Mouse (Mus musculus) limb, embryonic 14.5 days (tissue): ENCODE data around the gene Dlg2. TPM values are rescaled to one million over a fixed set of nuclear protein-coding genes. Genes with fewer than 3 reads are reported as not detected.

Experiments used
- ATAC-seq: fragments of 200-750 bp; cut with Nextera tagmentation; 2 replicates; pipeline ENCODE4 v1.8.0; 2017; ENCODE audit warnings: low read depth, moderate number of reproducible peaks, moderate TSS enrichment; ENCODE audit not compliant: low FRiP score
- DNase-seq: peaks from one replicate; pipeline ENCODE4 v3.0.0-alpha.2; 2015; ENCODE audit warnings: low spot score
- H3K27ac ChIP-seq: fragments of 300-500 bp; sonication (generic); replicated peaks from 2 replicates; pipeline ENCODE4 v1.5.1; 2014; ENCODE audit warnings: low read depth, mild to moderate bottlenecking, low read length, moderate library complexity, mixed read lengths
- H3K27me3 ChIP-seq: fragments of 300-500 bp; sonication (generic); 2 replicates; pipeline ENCODE4 v1.6.1; 2014; ENCODE audit warnings: low read length, mixed read lengths; ENCODE audit not compliant: control insufficient read depth, insufficient read depth
- H3K36me3 ChIP-seq: fragments of 300-500 bp; sonication (generic); 2 replicates; pipeline ENCODE4 v1.6.1; 2014; ENCODE audit warnings: mild to moderate bottlenecking, low read length, moderate library complexity, mixed read lengths; ENCODE audit not compliant: control insufficient read depth, insufficient read depth
- H3K4me1 ChIP-seq: fragments of 300-500 bp; sonication (generic); 2 replicates; pipeline ENCODE4 v1.6.1; 2014; ENCODE audit warnings: antibody characterized with exemption, low read length, mixed read lengths; ENCODE audit not compliant: control insufficient read depth, insufficient read depth
- H3K4me2 ChIP-seq: fragments of 300-500 bp; sonication (generic); replicated peaks from 2 replicates; pipeline ENCODE4 v1.6.1; 2014; ENCODE audit warnings: low read depth, mild to moderate bottlenecking, low read length, moderate library complexity; ENCODE audit not compliant: severe bottlenecking
- H3K4me3 ChIP-seq: fragments of 300-500 bp; sonication (generic); replicated peaks from 2 replicates; pipeline ENCODE4 v1.5.1; 2014; ENCODE audit warnings: low read length
- H3K9ac ChIP-seq: fragments of 300-500 bp; sonication (generic); 2 replicates; pipeline ENCODE4 v1.6.1; 2014; ENCODE audit warnings: mild to moderate bottlenecking, low read depth, low read length, moderate library complexity; ENCODE audit not compliant: severe bottlenecking
- H3K9me3 ChIP-seq: fragments of 300-500 bp; sonication (generic); 2 replicates; pipeline ENCODE4 v1.6.1; 2016; ENCODE audit warnings: low read length; ENCODE audit not compliant: control insufficient read depth
- POLR2A ChIP-seq: fragments of 200-500 bp; IDR thresholded peaks from 2 replicates; pipeline ENCODE4 v1.8.0; 2012; ENCODE audit warnings: inconsistent platforms, mild to moderate bottlenecking, moderate library complexity, borderline replicate concordance; ENCODE audit not compliant: insufficient read depth, insufficient read length; ENCODE audit errors: extremely low read depth
- WGBS: fragments of 180-500 bp; shearing (Covaris S2); extraction: QIAGEN DNeasy Blood & Tissue Kit; methylation state at CpG from one replicate; pipeline ENCODE4 v1.1.7; 2014; 5-methylcytosine and 5-hydroxymethylcytosine counted together
- polyA plus RNA-seq, 2 experiments: library from polyadenylated mRNA; depleted of rRNA in 1 of 2; stranded (reverse) in 1 of 2; unstranded in 1 of 2; fragments of >200 nt; fragmentation: Nextera tagmentation in 1 of 2; extraction: Ambion mirVana in 1 of 2; gene quantifications; 2 replicates each; pipeline versions ENCODE4 v1.2.1 to v1.2.3; 2012 to 2014

Dlg2 gene
- polyA plus RNA-seq, 2 experiments: 4.6 to 7.3 TPM

DNA sequence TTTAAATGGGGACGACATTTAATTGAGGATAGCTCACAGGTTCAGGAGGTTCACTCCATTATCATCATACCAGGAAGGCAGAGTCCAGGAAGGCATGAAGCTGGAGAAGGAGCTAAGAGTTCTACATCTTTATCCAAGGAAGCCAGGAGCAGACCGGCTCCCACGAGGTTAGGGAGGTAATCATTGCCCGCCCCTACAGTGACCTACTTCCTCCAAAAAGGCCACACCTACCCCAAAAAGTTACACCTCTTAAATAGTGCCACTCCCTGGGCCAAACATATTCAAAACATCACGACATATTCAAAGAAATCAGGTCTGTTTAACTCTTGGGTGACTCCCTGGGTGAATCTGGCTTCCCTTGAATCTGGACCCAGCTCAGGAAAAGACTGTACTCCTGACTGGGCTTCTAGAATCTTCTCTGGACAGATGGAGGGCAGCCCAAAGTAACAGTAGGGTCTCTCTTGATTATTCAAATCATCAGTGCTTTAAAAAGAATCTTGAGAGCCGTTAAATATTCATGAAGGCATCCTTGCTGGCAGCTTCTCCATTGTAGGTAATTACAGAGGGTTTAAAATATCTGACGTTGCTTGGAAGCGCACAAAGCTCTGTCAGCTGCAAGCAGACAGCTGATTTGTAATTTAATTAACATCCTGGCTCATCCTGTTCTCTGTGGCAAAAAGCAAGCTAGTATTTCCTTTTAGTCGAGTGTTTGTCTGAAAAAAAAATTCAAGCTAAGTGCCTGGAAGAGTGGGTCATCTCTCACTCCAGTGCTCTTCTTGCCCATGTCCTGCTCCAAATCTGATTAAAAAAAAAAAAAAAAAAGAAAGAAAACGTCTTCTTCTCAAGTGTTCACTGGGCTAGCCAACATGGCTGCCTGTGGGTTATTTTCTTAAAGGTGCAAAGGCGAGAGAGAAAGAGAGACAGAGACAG, 966.2 kb downstream of the Dlg2 start:
- Histone ChIP-seq H3K27me3 (no peaks in the 10 kb centered on the region), H3K27ac (no peak overlapping the region), H3K4me3 (no peak overlapping the region), H3K4me2 (no peak overlapping the region), H3K9me3 (no peaks in the 10 kb centered on the region), H3K4me1 (no peaks in the 10 kb centered on the region), H3K36me3 (no peaks in the 10 kb centered on the region), H3K9ac (no peak overlapping the region)
- 69% methylated on average over 11 of the region's 11 CpGs for WGBS
- TF ChIP-seq POLR2A: no peak
- DNase-seq: no peak
- no peak for ATAC-seq

DNA sequence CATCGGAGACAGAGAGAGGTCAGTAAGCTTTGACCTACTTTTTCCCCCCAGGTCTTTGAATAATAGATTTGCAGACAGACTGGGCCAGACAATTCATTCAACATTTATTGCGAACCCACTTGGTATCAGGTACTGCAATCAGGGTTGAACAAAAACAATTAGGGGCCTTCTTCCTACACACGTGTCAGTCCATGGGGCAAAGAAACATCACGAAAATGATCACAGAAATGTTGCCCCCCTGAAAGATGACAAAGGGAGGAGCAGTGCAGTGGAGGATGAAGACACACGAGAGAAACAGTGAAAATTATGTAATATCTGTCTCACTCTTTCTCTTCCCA, 966.9 kb downstream of the Dlg2 start:
- no peak for TF ChIP-seq POLR2A
- no peaks in the 10 kb centered on the region for H3K36me3 ChIP-seq
- no peak for ATAC-seq

DNA sequence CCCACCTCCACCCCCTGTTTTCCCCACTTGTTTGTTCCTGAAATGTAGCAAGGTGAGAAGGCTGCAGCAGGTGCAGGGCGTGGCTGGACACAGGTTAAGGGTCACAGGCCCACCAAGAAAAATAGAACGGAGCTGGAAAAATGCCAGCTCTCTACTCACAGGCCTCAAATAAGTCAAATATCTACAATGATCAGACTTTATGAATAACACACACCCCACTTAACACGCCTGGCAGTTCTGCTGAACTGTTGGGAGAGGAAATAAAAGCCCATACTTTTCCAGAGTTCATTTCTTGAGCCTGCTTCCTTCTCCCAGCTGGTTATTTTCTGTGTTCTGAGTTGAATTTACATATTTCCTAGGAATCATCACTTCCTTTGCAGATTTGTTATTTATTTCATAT, 967.4 kb downstream of the Dlg2 start:
- 53% methylated on average over 3 of the region's 3 CpGs for WGBS

More for the DNA sequence above, 966.9 kb downstream of the Dlg2 start:
- no peaks in the 10 kb centered on the region for H3K4me1 ChIP-seq
- 80% methylated on average over 5 of the region's 5 CpGs for WGBS
- DNase-seq: no peak
- H3K9me3 ChIP-seq: no peaks in the 10 kb centered on the region
- no peaks in the 10 kb centered on the region for H3K27me3 ChIP-seq
- no peak overlapping the region for H3K4me2 ChIP-seq
- no peak overlapping the region for H3K27ac ChIP-seq
- H3K9ac ChIP-seq: no peak overlapping the region
- H3K4me3 ChIP-seq: no peak overlapping the region

DNA sequence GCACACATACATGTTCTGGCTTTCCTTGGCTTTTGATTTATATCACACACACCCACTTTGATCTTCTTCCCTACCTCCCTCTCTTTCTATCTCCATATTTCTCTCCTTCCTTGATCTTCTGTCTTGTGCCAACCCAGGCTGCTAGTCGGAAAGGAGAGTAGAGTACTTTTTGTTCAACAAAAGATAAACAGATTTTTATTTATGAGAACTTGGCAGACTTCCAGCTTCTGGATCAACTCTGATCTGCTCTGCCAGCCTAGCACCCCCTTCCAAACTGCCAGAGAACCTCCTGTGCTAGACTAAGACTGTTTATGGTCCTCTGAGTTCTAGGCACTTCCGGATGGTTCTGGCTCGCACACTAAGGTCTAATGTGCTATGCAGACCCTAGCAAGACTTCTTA, 968.3 kb downstream of the Dlg2 start:
- Histone ChIP-seq H3K27me3 (no peaks in the 10 kb centered on the region), H3K4me3 (no peak overlapping the region), H3K9me3 (no peaks in the 10 kb centered on the region), H3K4me2 (no peak overlapping the region), H3K36me3 (no peaks in the 10 kb centered on the region), H3K9ac (no peak overlapping the region), H3K27ac (no peak overlapping the region), H3K4me1 (no peaks in the 10 kb centered on the region)
- 59% methylated on average over 3 of the region's 3 CpGs for WGBS
- TF ChIP-seq POLR2A: no peak
- DNase-seq: no peak
- no peak for ATAC-seq

More for the DNA sequence above, 967.4 kb downstream of the Dlg2 start:
- Histone ChIP-seq H3K27ac (no peak overlapping the region), H3K4me1 (no peaks in the 10 kb centered on the region), H3K9me3 (no peaks in the 10 kb centered on the region), H3K9ac (no peak overlapping the region), H3K36me3 (no peaks in the 10 kb centered on the region), H3K27me3 (no peaks in the 10 kb centered on the region), H3K4me3 (no peak overlapping the region), H3K4me2 (no peak overlapping the region)
- no peak for DNase-seq
- TF ChIP-seq POLR2A: no peak
- ATAC-seq: no peak

DNA sequence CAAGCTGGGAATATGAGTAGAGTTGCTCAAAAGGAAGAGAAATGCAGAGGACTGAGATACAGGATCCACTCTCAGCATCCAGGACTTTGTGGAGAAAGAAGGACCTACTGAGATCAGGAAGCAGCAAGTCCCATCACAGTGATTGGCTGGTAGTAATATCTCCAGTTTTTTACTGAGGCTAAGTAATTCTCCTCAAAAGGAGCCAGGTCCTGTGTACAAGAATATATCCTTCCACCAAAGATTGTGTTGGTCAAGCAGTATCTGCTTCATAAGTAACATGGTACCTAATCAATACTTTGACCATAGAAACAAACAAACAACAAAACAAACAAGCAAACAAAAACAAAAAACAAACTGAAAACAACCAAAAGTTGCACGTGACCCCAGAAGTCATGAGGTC, 980.3 kb downstream of the Dlg2 start:
- no peaks in the 10 kb centered on the region for H3K9me3 ChIP-seq
- DNase-seq (no peak), ATAC-seq (no peak)
- no peak for TF ChIP-seq POLR2A
- no peak overlapping the region for H3K4me3 ChIP-seq
- 2% methylated on average over 1 of the region's 1 CpGs for WGBS
- H3K36me3 ChIP-seq: no peaks in the 10 kb centered on the region
- H3K27me3 ChIP-seq: no peaks in the 10 kb centered on the region
- H3K4me1 ChIP-seq: no peaks in the 10 kb centered on the region
- no peak overlapping the region for H3K4me2 ChIP-seq
- H3K9ac ChIP-seq: no peak overlapping the region
- H3K27ac ChIP-seq: no peak overlapping the region
